Mouse (Mus musculus) gastrocnemius, adult 18-20 months (tissue): Measurements from ENCODE around the gene Gm21964. TPM values are rescaled to one million over a fixed set of nuclear protein-coding genes. Genes with fewer than 3 reads are reported as not detected.

Experiments
- DNase-seq: peaks from one replicate; pipeline ENCODE4 v3.0.0; 2021; ENCODE audit warnings: low spot score
- total RNA-seq, 2 experiments: library from RNA; stranded (reverse); gene quantifications; 2 replicates each; pipeline ENCODE4 v1.2.3; 2021

Gm21964 gene
- total RNA-seq, 2 experiments from 2014 or later, result not detected

DNA sequence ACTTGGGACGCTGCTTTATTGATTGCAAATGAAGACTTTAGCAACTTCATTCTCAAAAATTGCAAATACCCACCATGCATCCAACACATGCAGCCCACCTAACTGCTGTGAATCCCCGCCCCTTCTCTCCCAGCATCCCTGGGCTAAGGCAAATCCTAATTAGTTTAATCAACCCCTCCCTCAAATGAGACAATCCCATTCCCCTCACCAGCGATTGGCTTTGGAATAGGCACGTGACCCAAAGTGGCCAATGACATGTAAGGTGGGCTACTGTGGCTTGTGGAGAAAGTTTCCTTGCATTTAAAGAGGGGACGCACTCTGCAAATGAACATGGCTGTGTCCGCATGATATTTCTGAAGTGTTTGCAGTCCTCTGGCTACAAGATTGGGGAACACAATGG, 51.9 kb downstream of the Gm21964 start:
- DNase-seq, result no peak

Other genes starting within 250 kb of the Gm21964 start
- 1 to 10 TPM; 1.8 to 2.3 TPM for gene Phlpp2, start 232.7 kb upstream of the Gm21964 start, total RNA-seq
- not detected for gene Marveld3, start 139.0 kb upstream of the Gm21964 start, total RNA-seq
- under 1 TPM in 1 of 2 experiments, not detected in 1; 0.31 TPM for gene Tat, start 110.8 kb upstream of the Gm21964 start, total RNA-seq
- gene Chst4, start 61.5 kb upstream of the Gm21964 start, total RNA-seq, result not detected
- gene Zfp612, start 21.5 kb upstream of the Gm21964 start, total RNA-seq, result 1 to 10 TPM; 5.1 to 6.5 TPM
- not detected for gene Gm17720, start 1.5 kb downstream of the Gm21964 start, total RNA-seq
- gene Calb2, start 67.0 kb downstream of the Gm21964 start, total RNA-seq, result not detected
- gene Cmtr2, start 114.5 kb downstream of the Gm21964 start, total RNA-seq, result 1 to 10 TPM; 3.3 to 3.4 TPM
- gene Hydin, start 165.8 kb downstream of the Gm21964 start, total RNA-seq, result under 1 TPM in 1 of 2 experiments, not detected in 1; 0.05 TPM